Mouse (Mus musculus): ENCODE data around the gene Kcnn1. TPM values are rescaled to one million over a fixed set of nuclear protein-coding genes. Genes with fewer than 3 reads are reported as not detected.

Gene Kcnn1
- polyA plus RNA-seq, 1 experiment from 2014 or later = 4.1 TPM

DNA sequence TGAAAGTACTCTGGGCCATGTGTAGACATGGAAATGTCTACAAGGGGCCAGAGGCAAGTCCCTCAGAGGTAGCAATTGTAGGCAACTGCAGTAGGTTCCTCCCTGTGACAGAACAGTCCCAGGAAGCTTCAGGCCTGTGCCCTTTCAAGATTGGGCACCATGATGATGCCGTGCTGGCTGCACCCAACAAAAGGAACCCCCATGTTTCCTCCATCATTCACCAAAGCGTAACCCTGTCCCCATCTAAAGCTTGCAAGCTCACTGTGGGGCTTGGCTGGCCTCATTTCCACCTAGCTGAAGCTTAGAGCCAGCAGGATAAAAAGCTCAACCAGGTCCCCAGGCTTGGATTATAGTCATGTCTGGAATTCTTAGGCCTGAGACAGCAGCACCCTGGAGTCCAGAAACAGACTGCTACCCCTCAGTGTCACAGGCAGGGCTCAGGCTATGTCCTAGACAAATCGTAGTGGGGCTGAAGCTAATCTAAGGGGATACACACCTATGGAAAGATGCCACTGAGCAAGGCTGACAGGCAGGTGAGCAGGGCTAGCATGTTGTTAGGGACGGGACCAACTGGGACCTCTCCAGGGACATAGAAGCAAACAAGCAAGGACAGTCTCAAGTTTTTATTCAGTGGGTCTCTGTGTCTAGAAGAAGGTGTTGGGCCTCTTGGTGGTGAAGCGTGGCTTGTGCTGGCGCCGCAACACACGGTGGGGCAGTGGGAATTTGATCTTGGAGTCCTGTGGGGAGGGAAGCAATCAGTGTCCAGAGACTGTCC is 31.9 kb upstream of the Kcnn1 start:
- H3K9ac ChIP-seq (ENCODE audit: low read length) = no peak overlapping the region

DNA sequence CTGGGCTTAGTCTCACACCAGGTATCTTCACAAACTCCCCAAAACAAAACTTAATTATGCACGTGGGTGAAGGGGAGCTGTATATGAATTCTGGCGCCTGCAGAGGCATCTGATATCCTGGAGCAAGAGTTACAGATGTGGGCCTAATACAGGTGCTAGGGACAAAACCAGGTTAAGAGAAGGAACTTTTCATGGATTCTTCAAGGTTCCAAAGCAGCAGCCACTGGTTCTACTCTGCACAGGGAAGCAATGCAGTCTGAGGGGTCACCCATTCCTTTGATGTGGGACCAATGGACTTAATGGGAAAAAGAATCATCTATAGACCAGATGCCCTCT is 31.3 kb upstream of the Kcnn1 start:
- Histone ChIP-seq H3K9ac (ENCODE audit: low read length) (no peak overlapping the region), H3K4me3 (ENCODE audit: low read length) (no peak overlapping the region), H3K4me1 (ENCODE audit: control insufficient read depth, insufficient read depth, low read length) (peaks cover 10% of the 10 kb centered on the region), H3K27me3 (ENCODE audit: control insufficient read depth, insufficient read depth, low read length) (peaks cover 30% of the 10 kb centered on the region), H3K4me2 (ENCODE audit: low read depth, low read length) (no peak overlapping the region), H3K27ac (ENCODE audit: low read length) (no peak overlapping the region), H3K36me3 (ENCODE audit: control insufficient read depth, insufficient read depth) (peaks cover 26% of the 10 kb centered on the region), H3K9me3 (replicated peaks; ENCODE audit: control insufficient read depth, low read length) (no peaks in the 10 kb centered on the region)
- WGBS = 66% methylated on average over 2 of the region's 2 CpGs
- ATAC-seq (replicated peaks; ENCODE audit: extremely low read depth, insufficient read depth, low FRiP score) = no peak

More for the DNA sequence above, 31.9 kb upstream of the Kcnn1 start:
- Histone ChIP-seq H3K4me2 (ENCODE audit: low read depth, low read length) (no peak overlapping the region), H3K27ac (ENCODE audit: low read length) (no peak overlapping the region), H3K9me3 (replicated peaks; ENCODE audit: control insufficient read depth, low read length) (no peaks in the 10 kb centered on the region), H3K4me1 (ENCODE audit: control insufficient read depth, insufficient read depth, low read length) (peaks cover 10% of the 10 kb centered on the region), H3K27me3 (ENCODE audit: control insufficient read depth, insufficient read depth, low read length) (peaks cover 29% of the 10 kb centered on the region), H3K36me3 (ENCODE audit: control insufficient read depth, insufficient read depth) (peaks cover 26% of the 10 kb centered on the region), H3K4me3 (ENCODE audit: low read length) (no peak overlapping the region)
- no peak for ATAC-seq (replicated peaks; ENCODE audit: extremely low read depth, insufficient read depth, low FRiP score)
- 89% methylated on average over 8 of the region's 8 CpGs for WGBS

DNA sequence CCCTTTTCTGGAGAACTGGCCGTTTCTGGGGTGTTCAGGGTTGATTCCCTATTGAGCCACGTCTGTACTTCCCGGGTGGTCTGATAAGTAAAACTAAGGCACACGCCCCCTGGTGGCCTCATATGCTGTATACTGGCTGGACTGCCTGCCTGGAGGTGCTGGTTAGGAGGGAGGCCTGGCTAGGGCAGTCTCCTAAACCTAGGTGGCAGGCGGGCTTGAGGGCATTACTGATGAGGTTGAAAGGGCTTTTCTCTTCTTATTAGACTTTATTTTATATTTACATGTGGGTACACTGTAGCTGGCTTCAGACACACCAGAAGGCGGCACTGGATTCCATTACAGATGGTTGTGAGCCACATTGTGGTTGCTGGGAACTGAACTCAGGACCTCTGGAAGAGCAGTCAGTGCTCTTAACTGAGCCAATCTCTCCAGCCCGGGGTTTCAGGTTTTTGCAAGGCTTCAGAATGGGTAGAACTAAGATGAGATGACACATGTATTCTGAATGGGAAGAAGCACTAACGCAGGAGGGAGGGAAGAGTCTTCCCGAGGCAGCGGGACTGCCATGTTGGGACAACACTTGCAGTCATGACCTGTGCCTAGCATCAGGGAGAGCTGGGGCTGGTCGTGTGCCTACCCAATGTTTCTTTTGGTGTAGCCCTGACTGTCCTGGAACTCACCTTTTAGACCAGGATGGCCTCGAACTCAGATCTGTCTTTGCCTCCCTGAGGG is 30.8 kb upstream of the Kcnn1 start:
- no peak overlapping the region for H3K27ac ChIP-seq (ENCODE audit: low read length)
- H3K4me2 ChIP-seq (ENCODE audit: low read depth, low read length) = no peak overlapping the region
- no peak overlapping the region for H3K9ac ChIP-seq (ENCODE audit: low read length)
- no peak overlapping the region for H3K4me3 ChIP-seq (ENCODE audit: low read length)
- WGBS = 32% methylated on average over 12 of the region's 12 CpGs
- peaks cover 26% of the 10 kb centered on the region for H3K36me3 ChIP-seq (ENCODE audit: control insufficient read depth, insufficient read depth)
- H3K4me1 ChIP-seq (ENCODE audit: control insufficient read depth, insufficient read depth, low read length) = peaks cover 10% of the 10 kb centered on the region
- H3K9me3 ChIP-seq (replicated peaks; ENCODE audit: control insufficient read depth, low read length) = no peaks in the 10 kb centered on the region
- peaks cover 30% of the 10 kb centered on the region for H3K27me3 ChIP-seq (ENCODE audit: control insufficient read depth, insufficient read depth, low read length)
- no peak for ATAC-seq (replicated peaks; ENCODE audit: extremely low read depth, insufficient read depth, low FRiP score)

DNA sequence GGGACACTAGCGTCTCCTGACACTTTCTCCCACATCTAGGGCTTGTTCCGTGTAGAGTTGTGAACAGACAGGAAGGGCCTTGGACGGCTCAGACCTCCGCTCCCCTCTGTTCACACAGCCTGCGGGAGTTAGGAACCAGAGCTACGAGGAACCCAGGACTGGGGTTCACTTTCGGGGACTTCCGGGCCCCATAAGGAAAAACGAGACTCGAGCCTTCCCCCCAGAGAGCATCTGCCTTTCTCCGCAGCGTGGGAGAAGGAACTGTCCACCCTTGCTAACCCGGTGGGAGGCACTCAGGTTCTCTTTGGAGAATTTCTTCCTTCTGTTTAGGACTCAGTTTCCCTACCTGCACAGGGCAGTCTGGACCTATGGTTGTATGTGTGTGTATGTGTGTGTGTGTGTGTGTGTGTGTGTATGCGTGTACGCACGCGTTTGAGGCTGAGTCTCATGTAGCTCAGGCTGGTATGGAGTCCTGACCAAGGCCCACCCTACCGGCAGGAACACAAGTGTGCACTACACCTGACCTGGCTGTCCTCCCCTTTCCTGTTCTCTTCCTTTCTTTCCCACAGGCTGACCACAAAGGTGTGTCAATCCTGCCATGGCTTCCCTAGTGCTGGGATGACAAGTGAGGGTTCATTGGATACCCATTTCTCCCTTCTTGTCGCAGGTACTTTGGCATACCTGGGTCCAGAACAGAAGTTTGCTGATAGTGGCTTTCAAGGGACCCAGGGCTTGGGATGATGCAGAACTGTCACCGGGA is 30.0 kb upstream of the Kcnn1 start:
- Histone ChIP-seq H3K9me3 (replicated peaks; ENCODE audit: control insufficient read depth, low read length) (no peaks in the 10 kb centered on the region), H3K36me3 (ENCODE audit: control insufficient read depth, insufficient read depth) (peaks cover 26% of the 10 kb centered on the region), H3K27me3 (ENCODE audit: control insufficient read depth, insufficient read depth, low read length) (peaks cover 30% of the 10 kb centered on the region), H3K27ac (ENCODE audit: low read length) (no peak overlapping the region), H3K4me1 (ENCODE audit: control insufficient read depth, insufficient read depth, low read length) (peaks cover 7% of the 10 kb centered on the region), H3K9ac (ENCODE audit: low read length) (no peak overlapping the region), H3K4me2 (ENCODE audit: low read depth, low read length) (peak overlapping the region; percentile 18), H3K4me3 (ENCODE audit: low read length) (peak overlapping the region; percentile 1)
- no peak for ATAC-seq (replicated peaks; ENCODE audit: extremely low read depth, insufficient read depth, low FRiP score)
- WGBS = 25% methylated on average over 20 of the region's 20 CpGs

DNA sequence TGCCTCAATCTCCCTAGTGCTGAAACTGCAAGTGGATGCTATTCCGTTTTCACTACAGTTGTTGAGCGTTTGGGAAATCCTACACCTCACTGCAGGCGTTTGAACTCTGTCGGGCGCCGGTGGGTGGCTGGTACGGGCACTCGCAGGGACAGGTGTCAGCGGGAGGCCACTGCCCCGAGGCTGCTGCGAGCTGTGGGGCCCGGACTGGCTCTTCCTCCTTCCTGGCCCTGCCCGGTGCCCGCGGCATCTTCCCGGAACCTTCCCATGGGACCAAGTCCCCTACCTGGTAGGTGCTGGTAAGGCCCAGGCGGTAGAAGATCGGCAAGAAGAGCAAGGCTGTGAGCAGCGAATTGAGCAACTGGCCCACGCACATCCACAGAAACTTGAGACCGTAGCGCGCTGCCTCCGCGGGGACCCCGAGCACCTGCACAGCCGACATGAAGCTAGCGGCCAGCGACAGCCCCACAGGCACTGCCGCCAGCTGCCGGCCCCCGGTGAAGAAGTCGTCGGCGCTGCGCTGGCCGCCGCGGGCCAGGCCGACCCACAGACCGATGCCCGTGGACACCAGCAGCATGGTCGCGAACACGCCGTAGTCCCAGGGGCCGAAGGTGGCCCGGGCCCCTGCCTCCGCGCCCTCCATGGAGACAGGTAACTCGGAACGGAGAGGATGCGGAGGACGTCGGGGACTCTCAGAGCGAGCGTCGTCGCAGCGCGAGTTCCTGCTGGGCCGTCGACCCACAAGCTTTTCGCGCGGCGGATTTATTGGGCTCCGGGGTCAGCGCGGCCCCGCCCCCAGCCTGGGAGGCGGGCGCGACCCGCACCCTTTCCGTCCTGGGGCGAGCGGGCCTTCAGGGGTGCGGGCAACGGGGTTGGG is 29.2 kb upstream of the Kcnn1 start, which contains the start of gene Slc5a5:
Gene Slc5a5, minus strand, starts transcription at position 736 of the 874 bp plus-strand sequence.
- H3K36me3 ChIP-seq (ENCODE audit: control insufficient read depth, insufficient read depth) = peaks cover 26% of the 10 kb centered on the region
- no peak within 1 kb of the TSS for H3K27ac ChIP-seq (ENCODE audit: low read length)
- H3K9me3 ChIP-seq (replicated peaks; ENCODE audit: control insufficient read depth, low read length) = no peaks in the 10 kb centered on the region
- H3K27me3 ChIP-seq (ENCODE audit: control insufficient read depth, insufficient read depth, low read length) = peaks cover 30% of the 10 kb centered on the region
- peak within 1 kb of the TSS; percentile 1 for H3K4me3 ChIP-seq (ENCODE audit: low read length)
- H3K4me1 ChIP-seq (ENCODE audit: control insufficient read depth, insufficient read depth, low read length) = peaks cover 7% of the 10 kb centered on the region
- peak within 1 kb of the TSS; percentile 18 for H3K4me2 ChIP-seq (ENCODE audit: low read depth, low read length)
- 4% methylated on average over 80 of the region's 80 CpGs for WGBS
- H3K9ac ChIP-seq (ENCODE audit: low read length) = no peak within 1 kb of the TSS
- no peak for ATAC-seq (replicated peaks; ENCODE audit: extremely low read depth, insufficient read depth, low FRiP score)

DNA sequence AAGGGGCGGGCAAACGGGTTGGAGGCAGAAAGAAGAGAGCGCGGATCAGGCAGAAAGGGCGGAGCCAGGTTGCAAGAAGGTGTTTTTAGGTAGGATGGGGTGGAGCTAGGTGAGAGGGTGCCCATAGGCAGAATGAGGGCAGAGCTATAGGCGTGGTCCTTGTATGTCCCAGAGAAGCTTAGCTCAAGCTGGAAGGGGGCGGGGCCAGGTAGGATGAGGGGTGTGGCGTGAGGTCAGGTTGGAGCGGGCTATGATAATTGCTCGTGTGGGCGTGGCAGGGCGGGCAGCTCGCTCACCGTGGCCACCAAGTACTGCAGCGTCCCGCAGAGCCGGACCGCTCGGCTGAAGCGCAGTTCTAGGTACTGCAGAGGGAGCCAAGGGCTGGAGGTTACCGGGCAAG is 28.3 kb upstream of the Kcnn1 start:
- H3K36me3 ChIP-seq (ENCODE audit: control insufficient read depth, insufficient read depth) = peaks cover 26% of the 10 kb centered on the region
- peaks cover 6% of the 10 kb centered on the region for H3K4me1 ChIP-seq (ENCODE audit: control insufficient read depth, insufficient read depth, low read length)
- no peaks in the 10 kb centered on the region for H3K9me3 ChIP-seq (replicated peaks; ENCODE audit: control insufficient read depth, low read length)
- peaks cover 30% of the 10 kb centered on the region for H3K27me3 ChIP-seq (ENCODE audit: control insufficient read depth, insufficient read depth, low read length)
- H3K9ac ChIP-seq (ENCODE audit: low read length) = no peak overlapping the region
- no peak overlapping the region; the same call in 1 of the 2 replicates for H3K4me3 ChIP-seq (ENCODE audit: low read length)
- WGBS = 10% methylated on average over 21 of the region's 21 CpGs
- no peak overlapping the region for H3K27ac ChIP-seq (ENCODE audit: low read length)
- no peak overlapping the region for H3K4me2 ChIP-seq (ENCODE audit: low read depth, low read length)
- no peak for ATAC-seq (replicated peaks; ENCODE audit: extremely low read depth, insufficient read depth, low FRiP score)

DNA sequence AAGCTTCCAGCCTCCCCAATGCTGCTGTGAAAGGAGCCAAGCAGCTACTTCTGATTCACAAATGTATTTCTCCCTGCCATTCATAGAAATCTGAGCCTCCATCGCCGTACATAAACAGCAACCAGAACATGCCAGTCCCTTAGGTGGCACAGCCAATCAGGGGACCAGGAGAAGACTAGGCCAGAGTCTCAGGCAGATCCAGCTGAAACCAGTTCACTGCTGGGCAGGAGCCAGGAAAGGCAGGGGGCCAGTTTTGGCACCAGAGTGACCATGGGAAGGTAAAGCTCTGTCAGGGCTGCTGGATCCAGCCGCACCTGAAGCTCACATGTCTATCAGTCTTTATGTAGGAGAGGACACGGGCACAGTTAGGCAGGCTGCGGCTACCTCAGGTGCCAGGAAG is 27.6 kb upstream of the Kcnn1 start:
- no peaks in the 10 kb centered on the region for H3K4me1 ChIP-seq (ENCODE audit: control insufficient read depth, insufficient read depth, low read length)
- 88% methylated on average over 5 of the region's 5 CpGs for WGBS
- H3K9ac ChIP-seq (ENCODE audit: low read length) = no peak overlapping the region
- no peaks in the 10 kb centered on the region for H3K9me3 ChIP-seq (replicated peaks; ENCODE audit: control insufficient read depth, low read length)
- peaks cover 36% of the 10 kb centered on the region for H3K27me3 ChIP-seq (ENCODE audit: control insufficient read depth, insufficient read depth, low read length)
- ATAC-seq (replicated peaks; ENCODE audit: extremely low read depth, insufficient read depth, low FRiP score) = no peak
- H3K36me3 ChIP-seq (ENCODE audit: control insufficient read depth, insufficient read depth) = peaks cover 24% of the 10 kb centered on the region
- H3K27ac ChIP-seq (ENCODE audit: low read length) = no peak overlapping the region
- H3K4me3 ChIP-seq (ENCODE audit: low read length) = no peak overlapping the region
- H3K4me2 ChIP-seq (ENCODE audit: low read depth, low read length) = no peak overlapping the region

DNA sequence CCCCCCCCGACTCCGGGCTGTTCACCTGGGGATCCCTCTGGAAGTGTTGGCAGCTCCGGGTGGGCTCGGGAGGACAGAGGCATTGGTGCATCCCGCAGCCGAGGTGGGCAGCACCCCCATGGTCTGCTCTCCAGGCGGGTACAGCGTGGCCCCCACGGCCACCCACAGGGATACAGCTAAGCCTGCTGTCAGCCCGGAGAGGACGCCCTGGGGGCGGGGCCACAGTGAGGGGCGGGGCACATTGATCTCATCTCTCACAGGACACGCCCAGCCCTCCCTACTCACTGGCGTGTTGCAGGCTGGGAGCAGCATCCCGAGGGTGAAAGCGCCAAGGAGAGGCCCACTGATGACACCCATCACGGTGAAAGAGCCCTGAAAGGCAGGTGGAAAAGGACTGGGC is 24.6 kb upstream of the Kcnn1 start:
- Histone ChIP-seq H3K36me3 (ENCODE audit: control insufficient read depth, insufficient read depth) (no peaks in the 10 kb centered on the region), H3K9me3 (replicated peaks; ENCODE audit: control insufficient read depth, low read length) (no peaks in the 10 kb centered on the region), H3K4me3 (ENCODE audit: low read length) (no peak overlapping the region), H3K27ac (ENCODE audit: low read length) (no peak overlapping the region), H3K4me2 (ENCODE audit: low read depth, low read length) (no peak overlapping the region), H3K9ac (ENCODE audit: low read length) (no peak overlapping the region), H3K27me3 (ENCODE audit: control insufficient read depth, insufficient read depth, low read length) (peaks cover 28% of the 10 kb centered on the region), H3K4me1 (ENCODE audit: control insufficient read depth, insufficient read depth, low read length) (no peaks in the 10 kb centered on the region)
- WGBS = 4% methylated on average over 18 of the region's 18 CpGs
- ATAC-seq (replicated peaks; ENCODE audit: extremely low read depth, insufficient read depth, low FRiP score) = no peak
